Mouse (Mus musculus) bone marrow, adult 2 months (tissue): Measurements from ENCODE around the gene Kansl1.

Source experiments
- CTCF ChIP-seq: fragments of 200-500 bp; IDR thresholded peaks from 2 replicates; pipeline ENCODE4 v1.5.1; 2011; ENCODE audit warnings: low read length, control low read depth; ENCODE audit not compliant: control insufficient read depth, insufficient read depth
- POLR2A ChIP-seq: fragments of 200-500 bp; IDR thresholded peaks from 2 replicates; pipeline ENCODE4 v1.6.1; 2011; ENCODE audit warnings: low read depth, mild to moderate bottlenecking, control low read depth, low read length, borderline replicate concordance; ENCODE audit not compliant: control insufficient read depth

- TF ChIP-seq CTCF (no peak), POLR2A (no peak; the same call in 1 of the 2 replicates)
These were observed 742 bp upstream of the Kansl1 start for GRCm38 (mm10) chr11:104469371-104469835.
